In the genomic region with DNA sequence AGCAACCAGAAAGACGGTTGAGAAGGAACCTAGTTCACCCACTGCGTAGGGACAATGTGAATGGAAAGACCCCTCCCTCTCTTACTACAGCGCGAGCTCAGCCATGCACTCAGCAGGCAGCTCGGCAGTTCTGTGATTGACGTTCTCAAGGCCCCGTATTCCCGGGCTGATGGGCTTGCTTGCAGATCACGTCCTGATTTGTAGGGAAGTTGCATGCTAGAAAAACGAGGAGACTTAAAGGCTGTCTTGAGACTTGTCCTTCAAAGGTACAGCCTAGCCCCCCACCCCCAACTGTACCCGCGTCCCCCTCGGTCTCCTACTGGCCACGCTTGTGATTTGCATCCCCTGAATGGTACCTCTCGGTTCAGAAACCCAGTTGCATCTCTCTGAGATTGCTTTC, we compare ENCODE assay signal across 11 mouse cellular contexts.
DNase-seq lines count a peak whose midpoint lies in the region; ATAC-seq lines count a peak whose summit lies in the region.
"Had no signal": no experiment of that assay in that cellular context is flagged by ENCODE, and none has a peak within 500 bp of the region (broad histone marks: within the 10 kb centered on the region; RNA-seq: fewer than 3 reads in every experiment).

No protein-coding gene starts in this region.

- no peaks in the 10 kb centered on the region for H3K9me3 ChIP-seq in embryonic facial prominence, embryonic 15.5 days (replicated peaks)
- no peaks in the 10 kb centered on the region for H3K9me3 ChIP-seq in hindbrain, embryonic 14.5 days (ENCODE audit: control insufficient read depth, low read length)
- H3K9me3 ChIP-seq in midbrain, embryonic 16.5 days (replicated peaks; ENCODE audit: control insufficient read depth, low read length, poor library complexity, severe bottlenecking): no peaks in the 10 kb centered on the region
- H3K9me3 ChIP-seq: lung, embryonic 15.5 days had no signal

- WGBS in embryonic facial prominence, embryonic 15.5 days: 32% methylated on average over 15 of the region's 15 CpGs
- WGBS in hindbrain, embryonic 14.5 days: 11% methylated on average over 15 of the region's 15 CpGs
- 8% methylated on average over 15 of the region's 15 CpGs for WGBS in midbrain, embryonic 16.5 days

- no peak overlapping the region for H3K27ac ChIP-seq in embryonic facial prominence, embryonic 15.5 days (replicated peaks)
- peak overlapping the region; percentile 75 for H3K27ac ChIP-seq in hindbrain, embryonic 14.5 days
- H3K27ac ChIP-seq in midbrain, embryonic 16.5 days (ENCODE audit: low read length): peak overlapping the region; percentile 61
- H3K27ac ChIP-seq: lung, embryonic 15.5 days had no signal

- no peaks in the 10 kb centered on the region for H3K27me3 ChIP-seq in embryonic facial prominence, embryonic 15.5 days
- no peaks in the 10 kb centered on the region for H3K27me3 ChIP-seq in hindbrain, embryonic 14.5 days (ENCODE audit: control insufficient read depth, insufficient read depth, low read length)
- H3K27me3 ChIP-seq in midbrain, embryonic 16.5 days (ENCODE audit: control insufficient read depth, insufficient read depth, low read depth, low read length): no peaks in the 10 kb centered on the region
- H3K27me3 ChIP-seq: lung, embryonic 15.5 days had no signal

- peak; percentile 54 for DNase-seq in embryo, embryonic 10 days (ENCODE audit: low spot score)
- no peak for DNase-seq in embryo, embryonic 9.5 days (ENCODE audit: extremely low spot score)
- no peak for DNase-seq in hindbrain, embryonic 14.5 days (ENCODE audit: low spot score)
- no peak for DNase-seq in cerebellum, adult 9-11 months
- DNase-seq in retina, postnatal 1 day: no peak
- DNase-seq: cerebellum, postnatal 10 days; gastrocnemius, postnatal 25 days had no signal

- no peak overlapping the region for H3K9ac ChIP-seq in embryonic facial prominence, embryonic 15.5 days
- 0 out of 2 replicates have a peak overlapping the region, but pooled peaks have one; percentile 12 for H3K9ac ChIP-seq in hindbrain, embryonic 14.5 days
- no peak overlapping the region for H3K9ac ChIP-seq in midbrain, embryonic 16.5 days (ENCODE audit: low read depth, low read length)
- H3K9ac ChIP-seq: lung, embryonic 15.5 days had no signal

- H3K4me3 ChIP-seq in embryonic facial prominence, embryonic 15.5 days (replicated peaks): no peak overlapping the region
- no peak overlapping the region for H3K4me3 ChIP-seq in hindbrain, embryonic 14.5 days (replicated peaks; ENCODE audit: low read length)
- H3K4me3 ChIP-seq in midbrain, embryonic 16.5 days (ENCODE audit: low read depth, low read length): no peak overlapping the region
- H3K4me3 ChIP-seq: lung, embryonic 15.5 days had no signal

- ATAC-seq in embryonic facial prominence, embryonic 15.5 days (ENCODE audit: insufficient number of reproducible peaks, low FRiP score, low TSS enrichment, low read depth): no peak
- ATAC-seq in hindbrain, embryonic 14.5 days (ENCODE audit: low FRiP score): peak; percentile 24; the same call in 1 of the 2 replicates
- ATAC-seq in midbrain, embryonic 16.5 days: peak; percentile 25; the same call in 1 of the 2 replicates
- ATAC-seq in cerebellum, adult (ENCODE audit: insufficient number of reproducible peaks, low FRiP score, low TSS enrichment): no peak

- H3K4me2 ChIP-seq in embryonic facial prominence, embryonic 15.5 days (replicated peaks): peak overlapping the region; percentile 12; the same call in 1 of the 2 replicates
- peak overlapping the region; percentile 33; the same call in 1 of the 2 replicates for H3K4me2 ChIP-seq in hindbrain, embryonic 14.5 days (replicated peaks)
- H3K4me2 ChIP-seq in midbrain, embryonic 16.5 days (ENCODE audit: low read length): peak overlapping the region; percentile 31; the same call in 1 of the 2 replicates
- H3K4me2 ChIP-seq: lung, embryonic 15.5 days had no signal

- H3K4me1 ChIP-seq in embryonic facial prominence, embryonic 15.5 days: peaks cover 61% of the 10 kb centered on the region
- H3K4me1 ChIP-seq in hindbrain, embryonic 14.5 days (replicated peaks; ENCODE audit: control insufficient read depth, insufficient read depth, low read length): peaks cover 70% of the 10 kb centered on the region
- H3K4me1 ChIP-seq in midbrain, embryonic 16.5 days (ENCODE audit: control insufficient read depth, insufficient read depth, low read length): peaks cover 59% of the 10 kb centered on the region

- no peaks in the 10 kb centered on the region for H3K36me3 ChIP-seq in embryonic facial prominence, embryonic 15.5 days
- H3K36me3 ChIP-seq in hindbrain, embryonic 14.5 days (replicated peaks; ENCODE audit: control insufficient read depth, insufficient read depth): no peaks in the 10 kb centered on the region
- no peaks in the 10 kb centered on the region for H3K36me3 ChIP-seq in midbrain, embryonic 16.5 days (ENCODE audit: control insufficient read depth, insufficient read depth, low read length)
- H3K36me3 ChIP-seq: lung, embryonic 15.5 days had no signal

Comparison
In these comparisons a context has a peak if more than half of its experiments do, and no peak if none do; other contexts are left out.
1. ATAC-seq: peak in hindbrain, embryonic 14.5 days (single experiment) and midbrain, embryonic 16.5 days (single experiment); none in embryonic facial prominence, embryonic 15.5 days (single experiment) and cerebellum, adult (single experiment).
2. Peak in every context shown above with its lines, with median percentiles within 50 percentile points of each other: H3K4me2 ChIP-seq.